In genomic region chr17:58642273-58642672, GRCm38 (mm10) we compare ENCODE assay signal across 30 mouse cellular contexts.
DNase-seq lines count a peak whose midpoint lies in the region; ATAC-seq and TF ChIP-seq lines count a peak whose summit lies in the region.
"Had no signal": no experiment of that assay in that cellular context is flagged by ENCODE, and none has a peak within 500 bp of the region (broad histone marks: within the 10 kb centered on the region; RNA-seq: fewer than 3 reads in every experiment).

No protein-coding gene starts in this region.

- H3K36me3 ChIP-seq in kidney, embryonic 15.5 days: no peaks in the 10 kb centered on the region
- H3K36me3 ChIP-seq: embryonic facial prominence, embryonic 13.5 days; forebrain, embryonic 10.5 days; forebrain, embryonic 15.5 days; heart, embryonic 13.5 days; hindbrain, embryonic 10.5 days; hindbrain, embryonic 15.5 days; liver, embryonic 12.5 days; midbrain, embryonic 13.5 days had no signal

- H3K4me3 ChIP-seq in kidney, embryonic 15.5 days (replicated peaks): no peak overlapping the region
- no peak overlapping the region for H3K4me3 ChIP-seq in cerebellum, adult 2 months (replicated peaks; ENCODE audit: insufficient read depth, low read depth, low read length)
- H3K4me3 ChIP-seq: embryonic facial prominence, embryonic 13.5 days; forebrain, embryonic 10.5 days; forebrain, embryonic 15.5 days; heart, embryonic 13.5 days; hindbrain, embryonic 10.5 days; hindbrain, embryonic 15.5 days; liver, embryonic 12.5 days; megakaryocyte, embryonic 14.5 days; midbrain, embryonic 13.5 days had no signal

- 58% methylated on average over 1 of the region's 1 CpGs for WGBS in kidney, embryonic 15.5 days
- WGBS in cerebellum, adult 2 months: 86% methylated on average over 1 of the region's 1 CpGs

- H3K4me2 ChIP-seq in kidney, embryonic 15.5 days: no peak overlapping the region
- H3K4me2 ChIP-seq: embryonic facial prominence, embryonic 13.5 days; forebrain, embryonic 15.5 days; heart, embryonic 13.5 days; hindbrain, embryonic 15.5 days; liver, embryonic 12.5 days; midbrain, embryonic 13.5 days had no signal

- no peak for TF ChIP-seq CTCF in cerebellum, adult 2 months (IDR thresholded peaks at IDR 0.05; ENCODE audit: borderline replicate concordance, insufficient read depth, low read depth, low read length)

- 0 out of 2 replicates have a peak, but pooled peaks cover 5% of the 10 kb centered on the region for H3K4me1 ChIP-seq in kidney, embryonic 15.5 days
- H3K4me1 ChIP-seq in cerebellum, adult 2 months (ENCODE audit: control insufficient read depth, insufficient read depth, low read length): no peaks in the 10 kb centered on the region
- H3K4me1 ChIP-seq: embryonic facial prominence, embryonic 13.5 days; forebrain, embryonic 10.5 days; forebrain, embryonic 15.5 days; heart, embryonic 13.5 days; hindbrain, embryonic 10.5 days; hindbrain, embryonic 15.5 days; liver, embryonic 12.5 days; megakaryocyte, embryonic 14.5 days; midbrain, embryonic 13.5 days had no signal

- no peaks in the 10 kb centered on the region for H3K27me3 ChIP-seq in kidney, embryonic 15.5 days
- H3K27me3 ChIP-seq in cerebellum, adult 2 months (ENCODE audit: control insufficient read depth, insufficient read depth, low read length): no peaks in the 10 kb centered on the region
- H3K27me3 ChIP-seq: embryonic facial prominence, embryonic 13.5 days; forebrain, embryonic 15.5 days; heart, embryonic 13.5 days; hindbrain, embryonic 15.5 days; liver, embryonic 12.5 days; megakaryocyte, embryonic 14.5 days; midbrain, embryonic 13.5 days had no signal

- no peaks in the 10 kb centered on the region for H3K9me3 ChIP-seq in kidney, embryonic 15.5 days (replicated peaks)
- H3K9me3 ChIP-seq: embryonic facial prominence, embryonic 13.5 days; forebrain, embryonic 10.5 days; forebrain, embryonic 15.5 days; heart, embryonic 13.5 days; hindbrain, embryonic 10.5 days; hindbrain, embryonic 15.5 days; liver, embryonic 12.5 days; midbrain, embryonic 13.5 days had no signal

- ATAC-seq in kidney, embryonic 15.5 days (replicated peaks; ENCODE audit: low FRiP score): no peak
- ATAC-seq: CD4-positive, CD25-positive, alpha-beta regulatory T cell, adult 4 months; forebrain, embryonic 15.5 days; inflammation-experienced regulatory T-cells, adult 6 months; liver, embryonic 12.5 days; liver, postnatal 0 days; midbrain, embryonic 13.5 days had no signal

- H3K9ac ChIP-seq in kidney, embryonic 15.5 days: no peak overlapping the region
- H3K9ac ChIP-seq: embryonic facial prominence, embryonic 13.5 days; forebrain, embryonic 15.5 days; heart, embryonic 13.5 days; hindbrain, embryonic 15.5 days; liver, embryonic 12.5 days; liver, postnatal 0 days; midbrain, embryonic 13.5 days had no signal

- TF ChIP-seq POLR2A in cerebellum, adult 2 months (IDR thresholded peaks at IDR 0.05; ENCODE audit: borderline replicate concordance, insufficient read depth, low read length): no peak

- H3K27ac ChIP-seq in kidney, embryonic 15.5 days: no peak overlapping the region
- H3K27ac ChIP-seq in cerebellum, adult 2 months (ENCODE audit: insufficient read depth, low read length): no peak overlapping the region
- H3K27ac ChIP-seq: embryonic facial prominence, embryonic 13.5 days; forebrain, embryonic 10.5 days; forebrain, embryonic 15.5 days; heart, embryonic 13.5 days; hindbrain, embryonic 10.5 days; hindbrain, embryonic 15.5 days; kidney, postnatal 0 days; liver, embryonic 12.5 days; midbrain, embryonic 13.5 days had no signal

- DNase-seq in kidney, adult 8-10 months: peak; percentile 3 to 6
- DNase-seq in testis, postnatal 10 days (ENCODE audit: low spot score): peak; percentile 46
- DNase-seq in testis, postnatal 14 days (ENCODE audit: low spot score): no peak
- DNase-seq in kidney, postnatal 25 days: peak; percentile 13 to 39
- no peak for DNase-seq in cerebellum, adult 2 months
- DNase-seq in embryo, embryonic 9.5 days (ENCODE audit: extremely low spot score): no peak
- DNase-seq: adrenal gland, adult 8-10 months; cerebellum, adult 9-10 months; embryo, embryonic 11 days; gastrocnemius, postnatal 25 days; heart, adult 18-20 months; heart, postnatal 10 days; layer of hippocampus, postnatal 36 days; left cerebral cortex, postnatal 4 days; liver, postnatal 0 days; lung, postnatal 4 days; thymus, postnatal 14 days had no signal

Comparison
In these comparisons a context has a peak if more than half of its experiments do, and no peak if none do; other contexts are left out.
1. DNase-seq: peak in kidney, adult 8-10 months (2 of 2), testis, postnatal 10 days (single experiment) and kidney, postnatal 25 days (2 of 2); none in testis, postnatal 14 days (single experiment), cerebellum, adult 2 months (0 of 2) and embryo, embryonic 9.5 days (single experiment).